Mouse (Mus musculus): ENCODE data around the gene C530008M17Rik.

The C530008M17Rik gene

DNA sequence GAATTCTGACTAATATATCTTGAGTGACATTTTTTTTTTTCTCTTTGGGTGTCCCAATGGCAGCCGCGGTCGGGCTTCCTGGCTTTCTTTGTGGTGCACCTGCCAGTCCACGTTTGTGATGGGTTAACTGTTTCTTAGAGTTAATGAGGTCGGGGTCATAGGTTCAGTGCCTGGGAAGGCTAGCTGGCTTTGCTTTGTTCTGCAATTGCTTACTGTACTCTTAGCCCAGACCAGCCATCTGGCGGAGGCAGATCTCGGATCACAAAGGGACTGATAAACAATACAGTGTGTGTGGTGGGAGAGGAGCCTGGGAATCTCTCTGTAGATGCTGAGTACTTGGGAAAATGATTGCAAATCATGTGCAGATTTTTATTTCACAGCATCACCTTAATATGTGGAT is 9.1 kb downstream of the C530008M17Rik start:
- no peak for DNase-seq (ENCODE audit: low read depth)

- DNase-seq (ENCODE audit: low read depth), result no peak
Observed at GRCm38 (mm10) chr5:76666026-76666756, 9.9 kb downstream of the C530008M17Rik start.

- DNase-seq (ENCODE audit: low read depth), result no peak
Observed at GRCm38 (mm10) chr5:76668118-76668517, 11.8 kb downstream of the C530008M17Rik start.

GRCm38 (mm10) chr5:76668547-76668946 is 12.2 kb downstream of the C530008M17Rik start:
- no peak for DNase-seq (ENCODE audit: low read depth)

DNA sequence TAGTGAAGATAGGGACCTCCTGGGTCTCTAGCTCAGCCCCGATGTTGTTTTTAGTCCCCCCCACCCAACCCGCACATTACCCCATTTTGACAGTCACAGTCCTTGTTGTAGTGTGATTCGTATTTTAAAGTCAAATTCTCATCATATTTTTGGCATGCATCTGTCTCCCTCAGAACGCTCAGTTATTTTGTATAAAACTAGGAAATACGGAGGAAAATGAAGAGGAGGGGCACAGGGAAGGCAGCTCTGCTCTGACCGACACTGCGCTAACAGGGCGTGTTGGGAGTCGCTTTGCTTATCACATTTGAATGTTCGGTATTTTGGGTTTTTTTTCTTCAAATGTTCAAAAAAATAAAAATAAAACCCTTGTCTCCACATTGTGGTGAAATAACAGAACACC is 13.9 kb downstream of the C530008M17Rik start:
- no peak for DNase-seq (ENCODE audit: low read depth)

GRCm38 (mm10) chr5:76674022-76674653 is 17.8 kb downstream of the C530008M17Rik start:
- DNase-seq (ENCODE audit: low read depth), result no peak

GRCm38 (mm10) chr5:76675369-76675768 is 19.1 kb downstream of the C530008M17Rik start:
- no peak for DNase-seq (ENCODE audit: low read depth)

DNA sequence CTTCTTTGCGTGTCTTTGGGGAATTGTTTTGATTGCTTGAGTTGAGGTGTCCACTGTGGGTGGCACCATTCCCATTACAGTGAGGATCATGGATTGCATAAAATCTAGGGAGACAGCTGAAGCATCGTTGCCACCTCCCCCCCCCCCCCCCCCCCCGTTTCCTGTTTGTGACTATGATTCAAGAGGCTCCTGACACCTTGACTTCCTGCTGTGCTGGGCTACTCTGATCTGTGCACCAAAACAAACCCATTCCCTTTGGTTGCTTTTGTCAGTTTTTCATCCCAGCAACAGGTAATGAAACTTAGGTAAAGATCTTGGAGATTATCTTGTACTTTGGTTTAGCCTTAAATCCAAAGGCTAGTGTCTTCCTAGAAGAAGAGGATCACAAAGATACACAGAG is 24.6 kb downstream of the C530008M17Rik start:
- DNase-seq (ENCODE audit: low read depth), result no peak

- no peak for DNase-seq (ENCODE audit: low read depth)
Observed at GRCm38 (mm10) chr5:76681895-76682656, 25.8 kb downstream of the C530008M17Rik start.

DNA sequence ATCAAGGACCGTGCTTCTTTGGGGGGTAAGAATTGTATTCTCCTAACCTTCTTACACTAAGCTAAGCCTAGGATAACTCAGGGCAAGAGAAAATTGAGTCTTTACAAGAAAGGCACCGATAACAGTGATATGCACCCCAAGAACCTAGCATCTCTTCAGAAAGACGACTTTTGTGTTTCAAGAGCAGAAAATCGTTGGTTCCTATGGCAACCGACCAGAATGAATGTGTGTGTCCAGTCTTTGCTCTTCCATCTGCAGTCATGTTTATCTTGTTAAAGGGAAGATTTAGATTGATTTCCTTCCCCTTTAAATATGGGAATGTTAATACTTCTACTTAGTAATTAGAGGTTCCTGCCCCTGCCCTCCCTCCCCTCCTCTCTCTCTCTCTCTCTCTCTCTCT is 27.1 kb downstream of the C530008M17Rik start:
- DNase-seq (ENCODE audit: low read depth), result no peak

GRCm38 (mm10) chr5:76684658-76685605 is 28.6 kb downstream of the C530008M17Rik start:
- DNase-seq (ENCODE audit: low read depth), result no peak

DNA sequence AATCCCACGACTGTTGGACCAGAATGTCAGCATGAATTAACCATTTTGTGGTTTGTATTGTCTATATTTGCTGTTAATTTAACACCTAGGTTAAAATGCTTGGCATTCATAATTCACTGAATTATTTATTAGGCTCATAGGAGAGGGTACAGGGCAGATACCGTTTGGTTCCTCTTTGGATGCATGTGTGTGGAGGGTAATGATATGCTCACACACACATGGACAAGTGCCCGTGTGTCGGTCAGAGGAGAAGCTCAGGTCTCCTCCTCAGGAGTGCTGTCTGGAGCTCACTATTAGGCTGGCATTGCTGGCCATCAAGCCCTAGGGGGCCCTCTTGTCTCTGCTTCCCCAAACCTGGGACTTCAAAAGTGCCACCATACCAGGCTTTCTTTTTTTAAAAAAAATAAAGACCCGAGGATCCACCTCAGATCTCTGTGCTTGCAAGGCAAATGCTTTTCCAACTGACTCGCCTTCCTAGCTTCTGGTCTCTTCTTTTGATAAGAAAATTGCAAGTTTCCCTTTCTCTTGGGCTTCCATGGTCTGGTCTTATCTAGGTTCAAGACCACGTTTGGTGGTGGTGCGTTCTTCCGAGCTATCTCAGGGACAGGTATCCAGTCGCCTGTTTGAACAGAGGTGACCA is 31.8 kb downstream of the C530008M17Rik start:
- no peak for DNase-seq (ENCODE audit: low read depth)

DNA sequence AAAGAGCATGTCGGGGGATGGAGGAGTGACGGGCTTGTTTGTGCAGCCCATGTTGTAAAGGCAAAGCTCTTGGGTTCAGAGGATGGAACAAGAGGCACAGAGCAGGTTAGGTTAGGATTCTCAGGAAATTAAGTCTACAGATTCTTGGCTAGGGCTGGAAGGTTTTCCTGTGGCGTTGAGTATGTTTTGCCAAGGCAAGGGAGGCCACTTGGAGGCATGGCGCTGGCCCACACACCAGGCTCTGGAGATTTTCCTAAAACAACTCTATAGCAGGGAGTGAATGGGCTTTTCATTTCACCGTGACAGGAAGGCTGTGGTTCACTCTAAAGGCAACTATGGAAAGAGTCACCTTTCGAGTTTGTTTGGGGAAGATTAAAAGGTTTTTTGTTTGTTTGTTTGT is 32.3 kb downstream of the C530008M17Rik start:
- no peak for DNase-seq (ENCODE audit: low read depth)

DNA sequence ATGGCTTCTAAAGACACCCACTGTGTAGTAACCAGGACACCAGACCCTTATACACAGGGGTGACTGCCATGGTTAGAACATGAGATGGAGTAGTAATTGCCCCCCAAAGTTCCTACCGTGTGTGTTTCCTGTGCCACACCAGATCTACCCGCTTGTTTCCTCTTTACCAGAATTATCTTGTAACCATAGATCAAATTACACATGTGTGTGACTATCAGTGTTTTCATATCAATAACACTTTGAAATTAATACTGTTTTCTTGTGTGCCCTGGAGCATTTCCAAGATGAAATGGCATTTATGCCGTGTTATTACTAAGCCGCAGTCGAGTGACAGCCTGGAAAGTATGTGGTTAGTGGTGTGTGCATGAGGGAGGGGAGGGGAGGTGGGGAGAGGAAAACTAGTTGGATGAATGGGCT is 33.9 kb downstream of the C530008M17Rik start:
- no peak for DNase-seq (ENCODE audit: low read depth)

DNA sequence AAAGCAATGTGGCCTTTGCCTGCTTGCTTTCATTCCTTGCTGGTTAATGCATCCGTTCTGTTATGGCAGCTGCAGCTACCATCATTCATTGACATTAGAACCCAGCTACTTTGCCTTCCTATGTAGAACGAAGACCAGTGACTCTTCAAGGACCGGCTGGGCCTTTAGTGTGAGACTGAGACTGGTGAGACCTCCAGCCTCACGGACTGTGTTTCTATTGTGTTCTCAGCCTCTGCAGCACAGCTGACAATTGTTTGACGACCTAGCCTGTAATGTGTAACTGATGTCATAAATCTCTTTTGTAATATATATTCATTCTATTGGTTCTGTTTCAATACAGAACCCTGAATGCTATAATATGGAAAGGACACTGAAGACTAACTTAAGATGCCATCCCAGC is 34.9 kb downstream of the C530008M17Rik start:
- no peak for DNase-seq (ENCODE audit: low read depth)

DNA sequence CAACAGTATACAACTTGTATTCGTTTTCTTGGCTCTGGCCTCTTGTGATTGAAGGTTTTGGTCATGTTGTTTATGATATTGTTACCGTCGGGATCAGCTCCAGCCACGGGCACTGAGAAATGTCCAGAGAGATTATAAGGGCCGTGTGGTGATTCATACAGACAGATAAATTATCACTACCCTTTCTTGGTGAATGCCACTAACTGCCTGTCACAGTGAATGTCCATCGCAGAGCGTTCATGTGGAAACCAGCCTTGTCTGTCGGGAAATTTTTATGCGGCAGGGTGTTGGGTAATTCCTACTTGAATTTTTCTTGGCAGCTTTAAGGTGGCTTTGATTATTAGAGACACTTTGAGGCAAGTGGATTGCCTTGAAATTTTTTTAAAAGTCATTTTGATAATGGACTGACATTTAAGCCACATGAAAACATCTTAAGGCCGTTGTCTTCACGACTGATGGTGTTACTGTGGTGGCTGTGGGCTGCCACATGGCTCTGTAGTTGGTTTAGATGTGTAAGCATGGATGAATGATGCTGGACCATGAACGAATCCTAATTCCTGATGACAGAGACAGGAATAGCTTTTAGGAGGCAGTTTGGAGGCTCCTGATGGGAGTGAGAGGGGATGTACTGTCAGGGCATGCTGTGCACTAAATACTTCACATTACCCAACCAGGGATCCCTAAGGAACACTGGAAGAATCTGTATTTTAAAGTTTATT is 35.6 kb downstream of the C530008M17Rik start:
- DNase-seq (ENCODE audit: low read depth), result no peak

DNA sequence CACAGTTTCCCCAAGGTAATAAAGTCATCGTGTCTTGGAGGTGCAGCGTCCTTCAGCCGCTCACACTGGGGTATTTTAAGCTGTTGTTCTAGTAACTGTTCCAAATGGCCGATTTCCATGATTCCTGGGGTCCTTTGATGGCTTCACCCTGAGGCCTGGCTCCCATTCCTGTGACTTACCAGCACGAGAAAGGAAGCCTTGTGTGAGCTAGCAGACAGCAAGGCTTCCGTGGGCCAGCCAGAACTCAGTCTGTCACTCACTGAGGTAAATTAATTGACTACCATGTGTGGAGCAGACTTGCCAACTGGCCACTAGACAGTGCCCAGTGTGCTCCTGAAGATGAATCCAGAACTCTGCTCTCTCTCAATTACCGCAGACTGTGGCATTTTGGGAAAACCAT is 41.2 kb downstream of the C530008M17Rik start:
- no peak for DNase-seq (ENCODE audit: low read depth)

DNA sequence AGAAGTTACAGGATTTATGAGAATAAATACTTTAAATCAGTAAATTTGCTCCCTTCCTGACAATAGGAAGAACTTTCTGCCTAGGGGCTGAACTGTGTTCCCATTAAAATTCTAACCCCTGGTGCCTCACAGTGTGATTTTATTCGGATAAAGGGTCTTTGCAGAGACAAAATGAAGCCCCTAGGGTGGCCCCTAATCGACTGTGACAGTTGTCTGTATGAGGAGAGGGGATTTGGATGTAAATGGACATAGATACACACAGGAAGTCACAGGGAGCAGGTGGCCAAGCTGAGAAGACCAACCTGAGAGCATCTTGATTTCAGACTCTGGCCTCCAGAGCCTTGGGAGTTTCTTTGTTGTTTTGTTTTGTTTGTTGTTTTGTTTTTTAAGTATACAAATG is 41.9 kb downstream of the C530008M17Rik start:
- DNase-seq (ENCODE audit: low read depth), result no peak

- no peak for DNase-seq (ENCODE audit: low read depth)
Observed at GRCm38 (mm10) chr5:76701127-76701853, 45.0 kb downstream of the C530008M17Rik start.

DNA sequence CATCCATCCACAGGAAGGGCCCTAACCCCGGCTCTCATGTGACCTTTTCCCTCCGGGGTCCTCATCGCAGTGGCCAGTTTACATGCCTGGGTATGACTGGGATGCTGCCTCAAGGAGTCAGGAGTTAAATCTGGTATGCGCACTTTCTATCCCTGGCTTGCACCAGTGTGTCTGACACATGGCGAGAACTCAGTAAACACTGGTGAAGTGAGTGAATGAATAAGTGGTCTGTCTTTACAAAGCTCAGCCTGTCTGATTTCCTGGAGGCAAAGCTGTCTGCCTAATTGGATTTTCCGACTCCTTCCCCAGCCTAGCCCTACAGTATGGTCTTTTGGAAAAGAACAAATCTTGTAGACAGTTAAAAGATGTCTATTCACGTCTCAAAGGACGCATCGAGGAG is 45.8 kb downstream of the C530008M17Rik start:
- no peak for DNase-seq (ENCODE audit: low read depth)

All from fibroblast of lung, adult 2 months (primary cell).